Mouse (Mus musculus) layer of hippocampus, adult 8-10 months (tissue): ENCODE results near the gene Cdk17. TPM values are rescaled to one million over a fixed set of nuclear protein-coding genes. Genes with fewer than 3 reads are reported as not detected.
A peak's percentile ranks its signal among the peaks of the same experiment; 100 is the strongest.
"Not testable (repeated sequence)": the region's sequence is repeated elsewhere in the genome, so short reads cannot be mapped to it uniquely, and the experiment has no call there.

Source experiments
- DNase-seq, 2 experiments: peaks; one replicate each; pipeline ENCODE4 v3.0.0; 2022; ENCODE audit warnings: low spot score in 2 of 2
- total RNA-seq, 4 experiments: library from RNA; stranded (reverse); gene quantifications; 2 replicates each; pipeline ENCODE4 v1.2.4; 2022

The Cdk17 gene
- total RNA-seq, 4 experiments from 2014 or later = 169 to 201 (median 193) TPM

GRCm38 (mm10) chr10:93142600-93143284 is 17.9 kb upstream of the Cdk17 start:
- DNase-seq = no peak

GRCm38 (mm10) chr10:93143285-93143985 is 17.2 kb upstream of the Cdk17 start:
- no peak for DNase-seq

- no peak for DNase-seq
Observed at GRCm38 (mm10) chr10:93143986-93144314, 16.7 kb upstream of the Cdk17 start.

- DNase-seq = no peak
Observed at GRCm38 (mm10) chr10:93144579-93144978, 16.1 kb upstream of the Cdk17 start.

GRCm38 (mm10) chr10:93145088-93145487 is 15.6 kb upstream of the Cdk17 start:
- peak in 1 of 2 experiments; percentile 33 for DNase-seq

GRCm38 (mm10) chr10:93146601-93147000 is 14.1 kb upstream of the Cdk17 start:
- DNase-seq = no peak

- no peak for DNase-seq
Observed at GRCm38 (mm10) chr10:93147691-93148090, 13.0 kb upstream of the Cdk17 start.

GRCm38 (mm10) chr10:93149597-93149996 is 11.1 kb upstream of the Cdk17 start:
- no peak for DNase-seq

- DNase-seq = no peak
Observed at GRCm38 (mm10) chr10:93151775-93152174, 8.9 kb upstream of the Cdk17 start.

- no peak for DNase-seq
Observed at GRCm38 (mm10) chr10:93152698-93153097, 8.0 kb upstream of the Cdk17 start.

- not testable (repeated sequence) for DNase-seq
Observed at GRCm38 (mm10) chr10:93153404-93153803, 7.3 kb upstream of the Cdk17 start.

GRCm38 (mm10) chr10:93159651-93160496 is 801 bp upstream of the Cdk17 start:
- no peak for DNase-seq

- peak; percentile 53 to 69 for DNase-seq
Observed at GRCm38 (mm10) chr10:93160497-93160806, 223 bp upstream of the Cdk17 start.

- DNase-seq = peak; percentile 31 to 50
Observed at GRCm38 (mm10) chr10:93161511-93162275, 1.0 kb downstream of the Cdk17 start.

GRCm38 (mm10) chr10:93162276-93162971 is 1.7 kb downstream of the Cdk17 start:
- DNase-seq = no peak

- DNase-seq = no peak
Observed at GRCm38 (mm10) chr10:93162972-93163660, 2.4 kb downstream of the Cdk17 start.

GRCm38 (mm10) chr10:93163711-93164488 is 3.2 kb downstream of the Cdk17 start:
- no peak for DNase-seq

- no peak for DNase-seq
Observed at GRCm38 (mm10) chr10:93165416-93166381, 5.0 kb downstream of the Cdk17 start.
